Mouse (Mus musculus) liver, embryonic 11.5 days (tissue): ENCODE measurements at regions not wholly inside any gene's neighbourhood (a gene's known extent, or its start where the extent isn't known, plus 50 kb on each side); places are given as distances from the start of the nearest gene placed in this dataset.

Experiments
- ATAC-seq: fragments of 200-750 bp; cut with Nextera tagmentation; replicated peaks from 2 replicates; pipeline ENCODE4 v1.8.0; 2017; ENCODE audit warnings: moderate number of reproducible peaks, mild to moderate bottlenecking, moderate TSS enrichment, moderate library complexity; ENCODE audit not compliant: low FRiP score
- DNase-seq: peaks from one replicate; pipeline ENCODE4 v3.0.0-alpha.2; 2017; ENCODE audit warnings: low spot score
- H3K27ac ChIP-seq: fragments of 300-500 bp; sonication (generic); 2 replicates; pipeline ENCODE4 v1.5.1; 2014; ENCODE audit warnings: mild to moderate bottlenecking, low read depth, low read length, control low read depth
- H3K27me3 ChIP-seq: fragments of 300-500 bp; sonication (generic); replicated peaks from 2 replicates; pipeline ENCODE4 v1.6.1; 2014; ENCODE audit warnings: low read length, mixed read lengths; ENCODE audit not compliant: control insufficient read depth, insufficient read depth
- H3K36me3 ChIP-seq: fragments of 300-500 bp; sonication (generic); 2 replicates; pipeline ENCODE4 v1.6.1; 2014; ENCODE audit warnings: mild to moderate bottlenecking, low read length, moderate library complexity, mixed read lengths; ENCODE audit not compliant: control insufficient read depth, insufficient read depth
- H3K4me1 ChIP-seq: fragments of 300-500 bp; sonication (generic); replicated peaks from 2 replicates; pipeline ENCODE4 v1.6.1; 2014; ENCODE audit warnings: low read length, mixed read lengths; ENCODE audit not compliant: control insufficient read depth, insufficient read depth
- H3K4me2 ChIP-seq: fragments of 300-500 bp; sonication (generic); 2 replicates; pipeline ENCODE4 v1.6.1; 2014; ENCODE audit warnings: mild to moderate bottlenecking, control low read depth, moderate library complexity
- H3K4me3 ChIP-seq: fragments of 300-500 bp; sonication (generic); 2 replicates; pipeline ENCODE4 v1.5.1; 2014; ENCODE audit warnings: low read depth, low read length, control low read depth
- H3K9ac ChIP-seq: fragments of 300-500 bp; sonication (generic); 2 replicates; pipeline ENCODE4 v1.6.1; 2014; ENCODE audit warnings: low read depth, low read length, control low read depth
- H3K9me3 ChIP-seq: fragments of 300-500 bp; sonication (generic); 2 replicates; pipeline ENCODE4 v1.6.1; 2016; ENCODE audit warnings: low read length, inconsistent platforms, mixed read lengths; ENCODE audit not compliant: control insufficient read depth
- WGBS: fragments of 180-500 bp; shearing (Covaris S2); extraction: QIAGEN DNeasy Blood & Tissue Kit; methylation state at CpG from one replicate; pipeline ENCODE4 v1.1.7; 2014; 5-methylcytosine and 5-hydroxymethylcytosine counted together

GRCm38 (mm10) chr1:77109861-77110785 lies 404.8 kb downstream of the Epha4 start:
- Histone ChIP-seq H3K9me3 (no peaks in the 10 kb centered on the region), H3K4me2 (no peak overlapping the region), H3K27me3 (no peaks in the 10 kb centered on the region), H3K4me1 (no peaks in the 10 kb centered on the region), H3K4me3 (no peak overlapping the region), H3K36me3 (no peaks in the 10 kb centered on the region), H3K9ac (no peak overlapping the region), H3K27ac (no peak overlapping the region)
- ATAC-seq, result no peak
- WGBS, result 67% methylated on average over 6 of the region's 6 CpGs
- no peak for DNase-seq

GRCm38 (mm10) chr1:77128411-77128810 lies 386.5 kb downstream of the Epha4 start:
- H3K9me3 ChIP-seq, result no peaks in the 10 kb centered on the region
- H3K27me3 ChIP-seq, result no peaks in the 10 kb centered on the region
- H3K4me2 ChIP-seq, result no peak overlapping the region
- H3K4me1 ChIP-seq, result no peaks in the 10 kb centered on the region
- DNase-seq (no peak), ATAC-seq (no peak)
- H3K4me3 ChIP-seq, result no peak overlapping the region
- 73% methylated on average over 3 of the region's 3 CpGs for WGBS
- no peak overlapping the region for H3K9ac ChIP-seq
- H3K36me3 ChIP-seq, result no peaks in the 10 kb centered on the region
- H3K27ac ChIP-seq, result no peak overlapping the region

- no peak for ATAC-seq
- DNase-seq, result no peak
- Histone ChIP-seq H3K4me1 (no peaks in the 10 kb centered on the region), H3K36me3 (no peaks in the 10 kb centered on the region), H3K27ac (no peak overlapping the region), H3K27me3 (no peaks in the 10 kb centered on the region), H3K4me3 (no peak overlapping the region), H3K4me2 (no peak overlapping the region), H3K9ac (no peak overlapping the region), H3K9me3 (no peaks in the 10 kb centered on the region)
- whole genome bisulfite sequencing, result 82% methylated on average over 6 of the region's 6 CpGs
Measured at GRCm38 (mm10) chr1:77137663-77138062, 377.2 kb downstream of the Epha4 start.

- H3K36me3 ChIP-seq, result no peaks in the 10 kb centered on the region
- ATAC-seq, result no peak
- no peak overlapping the region for H3K27ac ChIP-seq
- no peak for DNase-seq
- no peaks in the 10 kb centered on the region for H3K4me1 ChIP-seq
- no peaks in the 10 kb centered on the region for H3K9me3 ChIP-seq
- H3K27me3 ChIP-seq, result no peaks in the 10 kb centered on the region
- no peak overlapping the region for H3K4me2 ChIP-seq
- WGBS, result 74% methylated on average over 7 of the region's 7 CpGs
- no peak overlapping the region for H3K9ac ChIP-seq
- no peak overlapping the region for H3K4me3 ChIP-seq
Measured at GRCm38 (mm10) chr1:77140906-77141305, 374.0 kb downstream of the Epha4 start.

GRCm38 (mm10) chr1:77148052-77148451 lies 366.8 kb downstream of the Epha4 start:
- Histone ChIP-seq H3K27me3 (no peaks in the 10 kb centered on the region), H3K36me3 (no peaks in the 10 kb centered on the region), H3K9me3 (no peaks in the 10 kb centered on the region), H3K4me2 (no peak overlapping the region), H3K4me3 (no peak overlapping the region), H3K4me1 (no peaks in the 10 kb centered on the region), H3K9ac (no peak overlapping the region), H3K27ac (no peak overlapping the region)
- DNase-seq, result no peak
- WGBS, result 83% methylated on average over 4 of the region's 4 CpGs
- ATAC-seq, result no peak

- Histone ChIP-seq H3K4me3 (no peak overlapping the region), H3K9ac (no peak overlapping the region), H3K36me3 (no peaks in the 10 kb centered on the region), H3K9me3 (no peaks in the 10 kb centered on the region), H3K4me2 (no peak overlapping the region), H3K27me3 (no peaks in the 10 kb centered on the region), H3K4me1 (no peaks in the 10 kb centered on the region), H3K27ac (no peak overlapping the region)
- DNase-seq (no peak), ATAC-seq (no peak)
- 87% methylated on average over 4 of the region's 4 CpGs for WGBS
Measured at GRCm38 (mm10) chr1:77168316-77168715, 346.6 kb downstream of the Epha4 start.

- Histone ChIP-seq H3K36me3 (no peaks in the 10 kb centered on the region), H3K9ac (no peak overlapping the region), H3K9me3 (no peaks in the 10 kb centered on the region), H3K4me2 (no peak overlapping the region), H3K4me3 (no peak overlapping the region), H3K4me1 (no peaks in the 10 kb centered on the region), H3K27ac (no peak overlapping the region), H3K27me3 (no peaks in the 10 kb centered on the region)
- 77% methylated on average over 1 of the region's 1 CpGs for WGBS
- no peak for ATAC-seq
- DNase-seq, result no peak
Measured at GRCm38 (mm10) chr1:77172463-77172862, 342.4 kb downstream of the Epha4 start.

GRCm38 (mm10) chr1:77174801-77175200 lies 340.1 kb downstream of the Epha4 start:
- Histone ChIP-seq H3K9me3 (no peaks in the 10 kb centered on the region), H3K27ac (no peak overlapping the region), H3K4me1 (no peaks in the 10 kb centered on the region), H3K27me3 (no peaks in the 10 kb centered on the region), H3K36me3 (no peaks in the 10 kb centered on the region), H3K4me3 (no peak overlapping the region), H3K4me2 (no peak overlapping the region), H3K9ac (no peak overlapping the region)
- DNase-seq (no peak), ATAC-seq (no peak)
- 78% methylated on average over 4 of the region's 4 CpGs for WGBS

- 56% methylated on average over 3 of the region's 3 CpGs for WGBS
- no peak overlapping the region for H3K4me2 ChIP-seq
Measured at GRCm38 (mm10) chr1:77175214-77175613, 339.7 kb downstream of the Epha4 start.

More at GRCm38 (mm10) chr1:77175214-77175613, 339.7 kb downstream of the Epha4 start:
- DNase-seq, result no peak
- Histone ChIP-seq H3K4me3 (no peak overlapping the region), H3K9ac (no peak overlapping the region), H3K9me3 (no peaks in the 10 kb centered on the region), H3K4me1 (no peaks in the 10 kb centered on the region), H3K27ac (no peak overlapping the region), H3K27me3 (no peaks in the 10 kb centered on the region), H3K36me3 (no peaks in the 10 kb centered on the region)
- ATAC-seq, result no peak
